Mouse (Mus musculus) embryonic fibroblast, embryonic 13.5 days (primary cell): Measurements from ENCODE around the gene Epdr1.
"Not testable (repeated sequence)": the region's sequence is repeated elsewhere in the genome, so short reads cannot be mapped to it uniquely, and the experiment has no call there.

ENCODE experiments used
- CTCF ChIP-seq: IDR thresholded peaks from 2 replicates; pipeline ENCODE4 v1.5.1; 2011; ENCODE audit warnings: mild to moderate bottlenecking, control low read depth, low read length, moderate library complexity, borderline replicate concordance; ENCODE audit not compliant: insufficient read depth
- POLR2A ChIP-seq: IDR thresholded peaks from 2 replicates; pipeline ENCODE4 v1.6.1; 2011; ENCODE audit warnings: low read depth, mild to moderate bottlenecking, control low read depth, low read length, moderate library complexity

DNA sequence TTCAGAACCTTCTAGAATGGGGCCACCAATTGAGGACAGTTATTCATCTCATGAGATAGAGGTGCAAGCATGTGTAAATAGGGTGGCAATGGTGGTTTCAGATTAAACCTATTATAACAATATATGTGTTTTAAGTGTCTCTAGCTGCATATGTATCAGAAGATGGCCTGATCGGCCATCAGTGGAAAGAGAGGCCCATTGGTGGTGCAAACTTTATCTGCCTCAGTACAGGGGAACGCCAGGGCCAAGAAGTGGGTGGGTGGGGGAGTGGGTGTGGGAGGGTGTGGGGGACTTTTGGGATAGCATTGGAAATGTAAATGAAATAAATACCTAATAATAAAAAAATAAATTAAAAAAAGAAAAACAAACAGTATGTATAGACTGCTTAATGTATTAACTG is 45.0 kb downstream of the Epdr1 start:
- not testable (repeated sequence) for TF ChIP-seq CTCF, POLR2A
